Mouse (Mus musculus) heart, embryonic 11.5 days (tissue): ENCODE data around the gene Cdk2ap2. TPM values are rescaled to one million over a fixed set of nuclear protein-coding genes. Genes with fewer than 3 reads are reported as not detected.
"Not testable (repeated sequence)": the region's sequence is repeated elsewhere in the genome, so short reads cannot be mapped to it uniquely, and the experiment has no call there.

Source experiments
- ATAC-seq: fragments of 200-750 bp; cut with Nextera tagmentation; replicated peaks from 2 replicates; pipeline ENCODE4 v1.8.0; 2017; ENCODE audit warnings: moderate library complexity; ENCODE audit not compliant: insufficient number of reproducible peaks, low FRiP score, low TSS enrichment
- H3K27ac ChIP-seq: fragments of 300-500 bp; sonication (generic); 2 replicates; pipeline ENCODE4 v1.5.1; 2014; ENCODE audit warnings: mild to moderate bottlenecking, low read depth, low read length
- H3K27me3 ChIP-seq: fragments of 300-500 bp; sonication (generic); 2 replicates; pipeline ENCODE4 v1.6.1; 2014; ENCODE audit warnings: mild to moderate bottlenecking, low read length, mixed read lengths; ENCODE audit not compliant: control insufficient read depth, insufficient read depth
- H3K36me3 ChIP-seq: fragments of 300-500 bp; sonication (generic); 2 replicates; pipeline ENCODE4 v1.6.1; 2014; ENCODE audit warnings: mild to moderate bottlenecking, low read length, moderate library complexity, mixed read lengths; ENCODE audit not compliant: control insufficient read depth, insufficient read depth
- H3K4me1 ChIP-seq: fragments of 300-500 bp; sonication (generic); 2 replicates; pipeline ENCODE4 v1.6.1; 2014; ENCODE audit warnings: low read length; ENCODE audit not compliant: control insufficient read depth, insufficient read depth
- H3K4me2 ChIP-seq: fragments of 300-500 bp; sonication (generic); 2 replicates; pipeline ENCODE4 v1.6.1; 2014; ENCODE audit warnings: mild to moderate bottlenecking, moderate library complexity
- H3K4me3 ChIP-seq: fragments of 300-500 bp; sonication (generic); 2 replicates; pipeline ENCODE4 v1.5.1; 2014; ENCODE audit warnings: low read depth, low read length
- H3K9ac ChIP-seq: fragments of 300-500 bp; sonication (generic); 2 replicates; pipeline ENCODE4 v1.6.1; 2014; ENCODE audit warnings: mild to moderate bottlenecking, low read depth, low read length, moderate library complexity
- H3K9me3 ChIP-seq: fragments of 300-500 bp; sonication (generic); replicated peaks from 2 replicates; pipeline ENCODE4 v1.6.1; 2016; ENCODE audit warnings: low read length; ENCODE audit not compliant: control insufficient read depth
- WGBS: fragments of 180-500 bp; shearing (Covaris S2); extraction: QIAGEN DNeasy Blood & Tissue Kit; methylation state at CpG from one replicate; pipeline ENCODE4 v1.1.7; 2014; ENCODE audit not compliant: insufficient replicate concordance; 5-methylcytosine and 5-hydroxymethylcytosine counted together
- polyA plus RNA-seq: library from polyadenylated mRNA; unstranded; fragments of >200 nt; fragmentation: Nextera tagmentation; extraction: Ambion mirVana; gene quantifications from 2 replicates; pipeline ENCODE4 v1.2.1, GENCODE M21; 2014

The Cdk2ap2 gene
- polyA plus RNA-seq, 1 experiment from 2014 or later = 63.4 TPM

- no peak within 1 kb of the TSS for H3K27ac ChIP-seq
- peaks cover 18% of the 10 kb centered on the region for H3K4me1 ChIP-seq
- H3K4me3 ChIP-seq = peak within 1 kb of the TSS; percentile 79
- H3K4me2 ChIP-seq = peak within 1 kb of the TSS; percentile 72
- peak within 1 kb of the TSS; percentile 78 for H3K9ac ChIP-seq
- H3K27me3 ChIP-seq = no peaks in the 10 kb centered on the region
- peaks cover 4% of the 10 kb centered on the region for H3K36me3 ChIP-seq
- under 1% methylated on average over 60 of the region's 64 CpGs for WGBS
- no peaks in the 10 kb centered on the region for H3K9me3 ChIP-seq
- ATAC-seq = peak; percentile 94
Observed at GRCm38 (mm10) chr19:4125741-4126696, 29.0 kb downstream of the Cdk2ap2 start, which contains the start of gene Aip. Aip (minus strand) TSS chr19:4125858.

GRCm38 (mm10) chr19:4126759-4127495, 29.9 kb downstream of the Cdk2ap2 start:
- Histone ChIP-seq H3K9me3 (no peaks in the 10 kb centered on the region), H3K36me3 (peaks cover 6% of the 10 kb centered on the region), H3K27ac (no peak overlapping the region), H3K4me1 (peaks cover 18% of the 10 kb centered on the region), H3K9ac (peak overlapping the region; percentile 78), H3K27me3 (no peaks in the 10 kb centered on the region), H3K4me3 (peak overlapping the region; percentile 79), H3K4me2 (peak overlapping the region; percentile 72)
- ATAC-seq = no peak
- WGBS = 65% methylated on average over 7 of the region's 7 CpGs

GRCm38 (mm10) chr19:4129462-4129861, 32.5 kb downstream of the Cdk2ap2 start:
- H3K9me3 ChIP-seq = no peaks in the 10 kb centered on the region
- ATAC-seq = no peak
- 94% methylated on average over 7 of the region's 7 CpGs for WGBS
- H3K4me1 ChIP-seq = peaks cover 18% of the 10 kb centered on the region
- H3K4me3 ChIP-seq = no peak overlapping the region
- H3K9ac ChIP-seq = no peak overlapping the region
- H3K27me3 ChIP-seq = no peaks in the 10 kb centered on the region
- H3K4me2 ChIP-seq = no peak overlapping the region
- no peak overlapping the region for H3K27ac ChIP-seq
- peaks cover 13% of the 10 kb centered on the region for H3K36me3 ChIP-seq

DNA sequence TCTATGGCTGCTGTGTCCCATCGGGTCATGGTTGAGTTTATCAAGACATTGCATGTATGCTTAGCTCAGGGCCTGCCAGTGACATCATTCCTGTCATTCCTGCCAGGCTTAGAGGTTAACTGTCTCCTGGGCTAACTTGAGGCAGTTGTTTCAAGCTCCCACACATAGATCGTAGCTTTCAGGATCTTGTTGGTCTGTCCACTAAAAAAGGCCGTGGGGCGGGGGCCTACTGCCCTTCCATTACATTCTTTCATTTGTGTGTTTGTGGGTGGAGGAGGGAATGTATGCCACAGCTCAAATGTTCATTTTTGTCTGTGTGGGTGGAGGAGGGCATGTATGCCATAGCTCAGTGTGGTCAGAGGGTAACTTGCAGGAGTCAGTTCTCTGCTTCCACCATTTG, 33.1 kb downstream of the Cdk2ap2 start:
- peaks cover 13% of the 10 kb centered on the region for H3K36me3 ChIP-seq
- H3K9ac ChIP-seq = no peak overlapping the region
- no peaks in the 10 kb centered on the region for H3K9me3 ChIP-seq
- ATAC-seq = no peak
- no peak overlapping the region for H3K4me2 ChIP-seq
- peaks cover 16% of the 10 kb centered on the region for H3K4me1 ChIP-seq
- WGBS = 74% methylated on average over 4 of the region's 4 CpGs
- no peak overlapping the region for H3K4me3 ChIP-seq
- no peaks in the 10 kb centered on the region for H3K27me3 ChIP-seq
- H3K27ac ChIP-seq = no peak overlapping the region; the same call in 1 of the 2 replicates

DNA sequence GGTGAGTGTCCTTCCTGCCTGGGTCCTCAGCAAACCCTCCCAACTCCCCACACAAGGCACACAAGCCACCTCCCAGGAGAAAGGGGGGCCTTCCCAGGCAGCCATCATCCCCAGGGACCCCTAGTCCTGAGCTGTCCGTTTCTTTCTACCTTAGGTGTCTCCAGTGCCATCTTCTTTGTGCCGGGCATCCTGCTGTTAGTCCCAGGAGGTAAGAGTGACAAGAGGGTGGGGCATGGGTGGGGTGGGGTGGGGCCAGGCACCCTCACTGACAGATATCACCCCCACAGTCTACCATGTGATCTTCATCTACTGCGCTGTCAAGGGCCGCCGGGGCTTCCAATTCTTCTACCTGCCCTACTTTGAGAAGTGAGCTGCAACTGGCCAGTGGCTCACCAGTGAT, 34.1 kb downstream of the Cdk2ap2 start:
- 80% methylated on average over 5 of the region's 5 CpGs for WGBS
- Histone ChIP-seq H3K36me3 (peaks cover 13% of the 10 kb centered on the region), H3K4me3 (no peak overlapping the region), H3K27me3 (no peaks in the 10 kb centered on the region), H3K9me3 (no peaks in the 10 kb centered on the region), H3K4me1 (peaks cover 15% of the 10 kb centered on the region), H3K4me2 (peak overlapping the region; percentile 31), H3K27ac (no peak overlapping the region), H3K9ac (no peak overlapping the region)
- ATAC-seq = no peak

DNA sequence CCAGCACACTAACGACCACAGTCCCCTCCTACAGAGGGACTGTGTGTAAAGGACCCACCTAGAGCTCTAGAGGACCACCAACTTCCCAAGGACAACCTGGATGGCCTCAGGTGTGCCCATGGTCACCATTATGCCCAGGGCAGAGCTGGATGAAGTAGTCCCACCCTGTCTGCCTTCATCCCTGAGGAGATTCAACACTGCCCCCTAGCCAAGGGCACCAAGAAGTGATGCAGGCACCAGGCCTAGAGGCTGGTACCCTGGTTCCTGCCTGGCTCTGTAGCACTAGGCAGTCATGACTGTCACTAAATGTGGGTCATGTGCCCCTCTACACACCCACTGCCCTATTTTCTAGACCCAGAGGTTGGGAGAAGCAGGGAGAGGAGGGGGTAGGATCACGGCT, 34.8 kb downstream of the Cdk2ap2 start:
- ATAC-seq = no peak
- 80% methylated on average over 2 of the region's 2 CpGs for WGBS
- H3K4me3 ChIP-seq = no peak overlapping the region
- no peaks in the 10 kb centered on the region for H3K9me3 ChIP-seq
- no peak overlapping the region for H3K27ac ChIP-seq
- peaks cover 11% of the 10 kb centered on the region for H3K4me1 ChIP-seq
- H3K4me2 ChIP-seq = no peak overlapping the region
- H3K9ac ChIP-seq = no peak overlapping the region
- H3K27me3 ChIP-seq = no peaks in the 10 kb centered on the region
- H3K36me3 ChIP-seq = peaks cover 13% of the 10 kb centered on the region

GRCm38 (mm10) chr19:4134354-4134753, 37.4 kb downstream of the Cdk2ap2 start:
- no peak overlapping the region for H3K9ac ChIP-seq
- WGBS = 79% methylated on average over 4 of the region's 4 CpGs
- no peak overlapping the region for H3K4me3 ChIP-seq
- peaks cover 5% of the 10 kb centered on the region; the same call in 1 of the 2 replicates for H3K4me1 ChIP-seq
- ATAC-seq = no peak
- no peak overlapping the region for H3K27ac ChIP-seq
- H3K9me3 ChIP-seq = no peaks in the 10 kb centered on the region
- no peaks in the 10 kb centered on the region for H3K27me3 ChIP-seq
- peaks cover 10% of the 10 kb centered on the region for H3K36me3 ChIP-seq
- no peak overlapping the region for H3K4me2 ChIP-seq

- not testable (repeated sequence) for H3K27me3 ChIP-seq, H3K4me1 ChIP-seq, ATAC-seq, H3K27ac ChIP-seq, H3K4me3 ChIP-seq, H3K9me3 ChIP-seq, H3K4me2 ChIP-seq, H3K9ac ChIP-seq, H3K36me3 ChIP-seq
- 75% methylated on average over 6 of the region's 6 CpGs for WGBS
Observed at GRCm38 (mm10) chr19:4135229-4135962, 38.4 kb downstream of the Cdk2ap2 start.
